Mouse (Mus musculus) CH12.LX (cell line): ENCODE results near the gene Alg12. TPM values are rescaled to one million over a fixed set of nuclear protein-coding genes. Genes with fewer than 3 reads are reported as not detected.
"Not testable (repeated sequence)": the region's sequence is repeated elsewhere in the genome, so short reads cannot be mapped to it uniquely, and the experiment has no call there.

ENCODE experiments used
- DNase-seq: peaks from one replicate; pipeline ENCODE4 v3.0.0-alpha.2; 2013; ENCODE audit errors: extremely low read depth
- H3K27ac ChIP-seq: 2 replicates; pipeline ENCODE4 v1.5.1; 2012; ENCODE audit warnings: low read depth, mild to moderate bottlenecking, control low read depth, moderate library complexity; ENCODE audit not compliant: insufficient read depth
- H3K27me3 ChIP-seq: replicated peaks from 2 replicates; pipeline ENCODE3; 2012; ENCODE audit warnings: inconsistent platforms
- H3K36me3 ChIP-seq, 2 experiments: replicated peaks in 1 of 2; 2 replicates each; pipeline versions ENCODE3 to v1.6.1; 2012; ENCODE audit warnings: inconsistent platforms in 1 of 2, low read length in 1 of 2, mild to moderate bottlenecking in 1 of 2, mixed read lengths in 1 of 2, moderate library complexity in 1 of 2; ENCODE audit not compliant: control insufficient read depth in 1 of 2, insufficient read depth in 1 of 2
- H3K4me1 ChIP-seq, 2 experiments: 2 replicates each; pipeline ENCODE4 v1.6.1; 2012; ENCODE audit warnings: inconsistent platforms in 1 of 2, moderate library complexity in 1 of 2; ENCODE audit not compliant: insufficient read depth in 2 of 2, control insufficient read depth in 1 of 2
- H3K4me2 ChIP-seq: 2 replicates; pipeline ENCODE4 v1.6.1; 2012; ENCODE audit warnings: low read depth, mild to moderate bottlenecking, control low read depth; ENCODE audit not compliant: poor library complexity, insufficient read depth, severe bottlenecking
- H3K4me3 ChIP-seq, 3 experiments: fragments of 150-350 bp in 1 of 3; sonication (generic) in 1 of 3; replicated peaks in 1 of 3; 2 replicates each; pipeline versions ENCODE3 to v1.5.1; 2011 to 2012; ENCODE audit warnings: low read depth in 2 of 3, low read length in 2 of 3, mild to moderate bottlenecking in 2 of 3, moderate library complexity in 2 of 3, control low read depth in 1 of 3, improper control_type of control experiment in 1 of 3, inconsistent platforms in 1 of 3, mixed read lengths in 1 of 3; ENCODE audit not compliant: poor library complexity in 1 of 3
- H3K79me2 ChIP-seq: replicated peaks from 2 replicates; pipeline ENCODE4 v1.6.1; 2012; ENCODE audit warnings: mild to moderate bottlenecking, moderate library complexity; ENCODE audit not compliant: control insufficient read depth, poor library complexity, insufficient read depth, severe bottlenecking; ENCODE audit errors: extremely low read depth
- H3K9ac ChIP-seq: 2 replicates; pipeline ENCODE4 v1.6.1; 2012; ENCODE audit warnings: low read depth, mild to moderate bottlenecking, control low read depth, moderate library complexity; ENCODE audit not compliant: insufficient read depth
- H3K9me3 ChIP-seq: replicated peaks from 2 replicates; pipeline ENCODE3; 2012; ENCODE audit warnings: low read length, inconsistent platforms, mixed read lengths
- BHLHE40 ChIP-seq: IDR thresholded peaks from 2 replicates; pipeline ENCODE4 v1.6.1; 2011; ENCODE audit warnings: mild to moderate bottlenecking, low read depth, low read length, improper control_type of control experiment
- CHD2 ChIP-seq: IDR thresholded peaks from 2 replicates; pipeline ENCODE4 v1.6.1; 2011; ENCODE audit warnings: low read length, improper control_type of control experiment
- CTCF ChIP-seq, 2 experiments: IDR thresholded peaks in 1 of 2; conservative IDR thresholded peaks in 1 of 2; 2 replicates each; pipeline ENCODE4 v1.5.1; 2011 to 2012; ENCODE audit warnings: low read depth in 2 of 2, low read length in 2 of 2, improper control_type of control experiment in 1 of 2, inconsistent platforms in 1 of 2, mild to moderate bottlenecking in 1 of 2, moderate library complexity in 1 of 2
- E2F4 ChIP-seq: IDR thresholded peaks from 2 replicates; pipeline ENCODE4 v1.6.1; 2011; ENCODE audit warnings: low read depth, low read length, improper control_type of control experiment; ENCODE audit not compliant: insufficient replicate concordance
- EP300 ChIP-seq: IDR thresholded peaks from 2 replicates; pipeline ENCODE4 v1.6.1; 2011; ENCODE audit warnings: low read length, improper control_type of control experiment
- ETS1 ChIP-seq: conservative IDR thresholded peaks from 2 replicates; pipeline ENCODE4 v1.6.1; 2012; ENCODE audit warnings: low read depth, mild to moderate bottlenecking, inconsistent platforms, low read length, improper control_type of control experiment, moderate library complexity
- HCFC1 ChIP-seq: IDR thresholded peaks from 2 replicates; pipeline ENCODE4 v1.6.1; 2012; ENCODE audit warnings: low read depth, mild to moderate bottlenecking, inconsistent platforms, low read length, improper control_type of control experiment
- JUND ChIP-seq: conservative IDR thresholded peaks from 2 replicates; pipeline ENCODE4 v1.6.1; 2011; ENCODE audit warnings: low read depth, low read length, improper control_type of control experiment
- MEF2A ChIP-seq: IDR thresholded peaks from 2 replicates; pipeline ENCODE4 v1.6.1; 2014; ENCODE audit warnings: low read depth, mild to moderate bottlenecking, inconsistent platforms, low read length, improper control_type of control experiment, borderline replicate concordance
- MYC ChIP-seq: IDR thresholded peaks from 2 replicates; pipeline ENCODE4 v1.6.1; 2011; ENCODE audit warnings: low read depth, mild to moderate bottlenecking, improper control_type of control experiment, low read length
- NRF1 ChIP-seq: IDR thresholded peaks from 2 replicates; pipeline ENCODE4 v1.6.1; 2014; ENCODE audit warnings: low read depth, mild to moderate bottlenecking, inconsistent platforms, low read length, improper control_type of control experiment, moderate library complexity
- PAX5 ChIP-seq: IDR thresholded peaks from 2 replicates; pipeline ENCODE4 v1.6.1; 2012; ENCODE audit warnings: low read length, inconsistent platforms, mixed read lengths
- POLR2A ChIP-seq: IDR thresholded peaks from 2 replicates; pipeline ENCODE4 v1.6.1; 2011; ENCODE audit warnings: low read depth, mild to moderate bottlenecking, improper control_type of control experiment, low read length
- POLR2AphosphoS2 ChIP-seq: IDR thresholded peaks from 2 replicates; pipeline ENCODE4 v1.6.1; 2011; ENCODE audit warnings: low read depth, low read length, improper control_type of control experiment
- SIN3A ChIP-seq: IDR thresholded peaks from 2 replicates; pipeline ENCODE4 v1.6.1; 2012; ENCODE audit warnings: low read length, improper control_type of control experiment, inconsistent platforms
- TCF12 ChIP-seq: IDR thresholded peaks from 2 replicates; pipeline ENCODE4 v1.6.1; 2014; ENCODE audit warnings: low read depth, mild to moderate bottlenecking, inconsistent platforms, low read length, improper control_type of control experiment
- UBTF ChIP-seq: IDR thresholded peaks from 2 replicates; pipeline ENCODE4 v1.6.1; 2012; ENCODE audit warnings: low read depth, mild to moderate bottlenecking, inconsistent platforms, low read length, improper control_type of control experiment, moderate library complexity
- USF1 ChIP-seq: IDR thresholded peaks from 2 replicates; pipeline ENCODE4 v1.6.1; 2014; ENCODE audit warnings: low read depth, mild to moderate bottlenecking, inconsistent platforms, low read length, improper control_type of control experiment
- ZNF384 ChIP-seq: IDR thresholded peaks from 2 replicates; pipeline ENCODE4 v1.6.1; 2012; ENCODE audit warnings: low read depth, low read length, improper control_type of control experiment, inconsistent platforms
- dilution Hi-C: fragments of 300-500 bp; cut with MboI; formaldehyde crosslinking; loops from 2 replicates; pipeline ENCODE4 v1.14.3; 2020; ENCODE audit warnings: low sequenced_read_pairs; ENCODE audit not compliant: extremely low pct_unique_long_range_greater_than_20kb, extremely low pct_ligation_motif_present
- in situ Hi-C: fragments of 300-500 bp; cut with MboI; formaldehyde crosslinking; loops from 3 replicates; pipeline ENCODE4 v1.14.3; 2019; ENCODE audit warnings: low sequenced_read_pairs, low pct_ligation_motif_present, low pct_unique_long_range_greater_than_20kb, mixed read lengths
- polyA plus RNA-seq: library from polyadenylated mRNA; unstranded; fragments of >175 nt; gene quantifications from 2 replicates; pipeline ENCODE4 v1.2.1, GENCODE M21; 2012; ENCODE audit warnings: low read depth; ENCODE audit not compliant: insufficient read length
- total RNA-seq, 2 experiments: library from RNA; depleted of rRNA; stranded (reverse); fragments of 300-350 nt in 1 of 2; fragments of >200 nt in 1 of 2; gene quantifications; 2 replicates each; pipeline ENCODE4 v1.2.3; 2012 to 2014

Alg12 gene
- total and polyA plus RNA-seq, 3 experiments = 8.1 to 10.3 (median 8.5) TPM

DNA sequence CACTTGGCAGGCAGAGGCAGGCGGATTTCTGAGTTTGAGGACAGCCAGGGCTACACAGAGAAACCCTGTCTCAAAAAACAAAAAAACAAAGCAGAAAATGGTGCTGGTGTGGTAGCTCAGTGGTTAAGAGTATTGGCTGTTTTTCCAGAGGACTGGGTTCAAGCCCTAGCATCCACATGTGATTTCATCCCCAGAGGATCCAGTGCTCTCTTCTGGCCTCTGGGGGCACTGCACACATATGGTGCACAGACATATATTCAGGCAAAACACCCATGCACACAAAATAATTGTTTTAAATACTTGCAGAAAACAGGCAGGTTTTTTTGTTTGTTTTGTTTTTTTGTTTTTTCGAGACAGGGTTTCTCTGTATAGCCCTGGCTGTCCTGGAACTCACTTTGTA, 53.0 kb downstream of the Alg12 start:
- TF ChIP-seq CTCF (conservative IDR thresholded peaks at IDR 0.05 in 1 of 2, IDR thresholded peaks at IDR 0.05 in 1 of 2; ENCODE audit: low read depth in 2 of 2, low read length in 2 of 2) = peak in 1 of 2 experiments; percentile 24; a peak in 2 of 4 replicates
- DNase-seq = peak; percentile 16
- H3K4me1 ChIP-seq, H3K4me2 ChIP-seq, H3K27me3 ChIP-seq, H3K4me3 ChIP-seq, H3K79me2 ChIP-seq, H3K9me3 ChIP-seq, dilution Hi-C loops, H3K27ac ChIP-seq, H3K9ac ChIP-seq, in situ Hi-C loops: not testable (repeated sequence)
- peaks cover 0 to 58% of the 10 kb centered on the region in 2 experiments for H3K36me3 ChIP-seq

DNA sequence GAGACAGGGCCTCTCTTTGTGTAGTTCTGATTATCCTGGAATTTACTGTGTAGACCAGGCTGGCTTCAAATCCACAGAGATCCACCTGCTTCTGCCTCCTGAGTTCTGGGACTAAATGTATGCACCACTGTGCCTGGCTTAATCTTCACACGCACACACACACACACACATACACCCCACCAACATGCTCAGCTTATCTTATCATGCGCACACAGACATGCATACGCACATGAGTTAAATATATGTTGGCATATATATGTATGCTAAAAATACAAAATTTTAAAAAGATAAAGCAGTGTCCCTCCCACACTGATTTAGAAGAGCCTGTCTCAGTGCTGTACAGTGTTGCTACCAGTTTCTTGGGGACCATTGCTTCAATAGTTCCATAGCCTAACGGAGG, 57.6 kb downstream of the Alg12 start:
- no peaks in the 10 kb centered on the region for H3K9me3 ChIP-seq
- H3K79me2 ChIP-seq = peaks cover 1% of the 10 kb centered on the region; the same call in 1 of the 2 replicates
- TF ChIP-seq CHD2 = no peak
- TF ChIP-seq EP300 = no peak
- TF ChIP-seq TCF12 = no peak
- no peak for TF ChIP-seq SIN3A
- TF ChIP-seq MYC = no peak
- TF ChIP-seq JUND = no peak
- TF ChIP-seq USF1 = no peak
- no peak for TF ChIP-seq ZNF384
- TF ChIP-seq BHLHE40 = no peak
- TF ChIP-seq CTCF (conservative IDR thresholded peaks at IDR 0.05 in 1 of 2, IDR thresholded peaks at IDR 0.05 in 1 of 2; ENCODE audit: low read depth in 2 of 2, low read length in 2 of 2) = no peak
- TF ChIP-seq UBTF = no peak
- no peak for TF ChIP-seq PAX5
- TF ChIP-seq NRF1 = no peak
- TF ChIP-seq MEF2A = no peak
- TF ChIP-seq E2F4 = no peak
- TF ChIP-seq POLR2A = no peak
- TF ChIP-seq ETS1 = no peak
- TF ChIP-seq POLR2AphosphoS2 = no peak
- TF ChIP-seq HCFC1 = no peak
- H3K9ac ChIP-seq = no peak overlapping the region
- DNase-seq = no peak
- no peaks in the 10 kb centered on the region for H3K27me3 ChIP-seq
- no peak overlapping the region for H3K27ac ChIP-seq
- peaks cover 0 to 25% of the 10 kb centered on the region in 2 experiments; a peak in 2 of 4 replicates for H3K4me1 ChIP-seq
- no peak overlapping the region for H3K4me2 ChIP-seq
- H3K4me3 ChIP-seq = no peak overlapping the region
- peaks cover 14 to 70% of the 10 kb centered on the region in 2 experiments for H3K36me3 ChIP-seq
- in situ Hi-C loops = no loop called here
- dilution Hi-C loops = no loop called here
